Mouse (Mus musculus): Measurements from ENCODE around the gene Gm19345. TPM values are rescaled to one million over a fixed set of nuclear protein-coding genes. Genes with fewer than 3 reads are reported as not detected.

Gene Gm19345
- polyA plus RNA-seq (2015; fragmentation: Nextera tagmentation; extraction: Ambion mirVana), result 0.24 and 0.32 TPM in 2 replicates

DNA sequence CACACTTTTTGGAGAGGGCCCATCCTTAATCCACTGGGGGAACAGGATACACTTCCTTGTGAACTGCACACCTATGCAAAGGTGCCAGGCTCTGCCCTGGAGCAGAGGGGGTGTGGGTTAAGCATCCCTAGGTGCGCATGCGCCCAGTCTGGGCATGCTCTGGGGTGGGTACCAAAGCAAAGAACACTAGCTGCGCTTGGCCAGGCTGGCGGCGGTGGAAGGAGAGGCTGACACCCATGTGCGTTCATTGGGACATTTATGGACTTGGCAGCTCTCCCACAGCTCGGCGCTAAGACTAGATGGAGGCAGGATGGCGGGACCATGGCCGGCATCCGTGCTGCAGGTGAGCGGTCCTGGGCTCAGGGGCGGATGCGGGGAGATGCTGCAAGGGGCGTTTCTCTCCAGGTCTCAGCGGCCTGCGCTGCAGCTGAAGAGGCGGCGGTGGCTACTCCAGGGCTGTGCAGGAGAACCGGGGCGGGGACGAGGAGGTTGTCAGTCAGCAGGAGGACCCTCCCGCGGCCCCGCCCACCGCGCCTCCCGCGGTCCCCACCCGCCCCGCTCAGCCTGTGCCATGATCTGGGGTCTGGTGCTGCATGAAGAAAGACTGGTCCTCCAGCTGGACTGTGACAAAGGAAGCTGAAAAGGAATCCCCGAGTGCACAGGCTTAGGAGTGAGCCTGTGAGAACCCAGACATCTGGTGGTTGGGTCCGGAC lies at the start of gene Gm19345:
TSS of gene Gm19345 (plus strand) at position 146 of the 713 bp plus-strand sequence.

GRCm38 (mm10) chr7:19822604-19823058 lies 29.2 kb upstream of the Gm19345 start, which contains the start of gene Bcl3:
Bcl3 (minus strand) TSS chr7:19822770.

DNA sequence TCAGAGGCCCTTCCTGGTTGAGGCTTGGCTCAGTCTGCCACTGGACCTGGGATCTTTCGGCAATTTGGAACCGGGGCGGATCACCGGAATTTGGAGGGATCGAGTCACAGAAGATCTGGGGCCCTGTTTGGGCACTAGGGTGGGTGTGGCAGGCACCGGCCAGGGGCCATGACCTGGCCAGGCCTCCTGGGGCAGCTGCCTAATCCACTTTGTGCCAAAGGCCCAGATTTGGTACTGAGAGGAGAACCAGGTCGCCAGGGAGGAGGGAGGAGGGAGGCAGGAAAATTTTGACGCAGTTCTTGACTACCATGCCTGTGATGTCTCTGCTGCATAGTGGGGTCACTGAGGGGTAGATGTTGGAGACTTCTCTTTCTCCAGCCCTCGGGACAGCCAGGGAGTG lies 9.4 kb downstream of the Gm19345 start, which contains the start of gene Ceacam16:
TSS of gene Ceacam16 (minus strand) at position 101 of the 400 bp plus-strand sequence.

DNA sequence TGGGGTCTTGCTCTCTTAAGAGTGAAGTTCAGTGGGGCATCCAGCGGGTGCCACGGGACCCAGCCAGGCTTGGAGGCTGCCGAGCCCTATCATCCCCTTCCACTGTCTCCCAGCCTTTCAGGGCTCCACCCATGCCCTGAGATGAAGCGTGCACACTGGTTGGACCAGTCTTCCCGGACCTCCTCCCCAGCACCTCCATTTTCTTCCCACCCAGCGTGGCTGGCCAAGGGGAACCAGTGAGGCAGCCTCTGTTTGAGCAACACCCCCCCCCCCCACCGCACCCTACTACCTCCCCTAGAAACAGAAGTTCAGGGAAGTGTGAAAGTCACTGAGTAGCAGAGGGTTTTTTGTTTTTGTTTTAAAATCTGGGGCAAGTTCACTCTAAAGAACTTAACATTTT lies 36.0 kb downstream of the Gm19345 start, which contains the start of gene Ceacam19:
TSS of gene Ceacam19 (minus strand) at position 117 of the 400 bp plus-strand sequence.

Other genes with a start within 250 kb of the Gm19345 start
- 18.1 and 23.1 TPM in 2 replicates for gene Clasrp, start 247.5 kb upstream of the Gm19345 start, polyA plus RNA-seq (2015; fragmentation: Nextera tagmentation; extraction: Ambion mirVana)
- 4.3 and 6.2 TPM in 2 replicates for gene Relb, start 222.6 kb upstream of the Gm19345 start, polyA plus RNA-seq (2015; fragmentation: Nextera tagmentation; extraction: Ambion mirVana)
- 36.0 and 39.2 TPM in 2 replicates for gene Clptm1, start 187.0 kb upstream of the Gm19345 start, polyA plus RNA-seq (2015; fragmentation: Nextera tagmentation; extraction: Ambion mirVana)
- 6.8 and 9.4 TPM in 2 replicates for gene Apoc2, start 174.1 kb upstream of the Gm19345 start, polyA plus RNA-seq (2015; fragmentation: Nextera tagmentation; extraction: Ambion mirVana)
- gene Gm44805, start 170.6 kb upstream of the Gm19345 start, polyA plus RNA-seq (2015; fragmentation: Nextera tagmentation; extraction: Ambion mirVana), result 0.24 and 0.97 TPM in 2 replicates
- 1.3 and 1.5 TPM in 2 replicates for gene Apoc4, start 170.5 kb upstream of the Gm19345 start, polyA plus RNA-seq (2015; fragmentation: Nextera tagmentation; extraction: Ambion mirVana)
- gene Apoc1, start 159.3 kb upstream of the Gm19345 start, polyA plus RNA-seq (2015; fragmentation: Nextera tagmentation; extraction: Ambion mirVana), result 13.8 and 18.6 TPM in 2 replicates
- 304 and 441 TPM in 2 replicates for gene Apoe, start 152.8 kb upstream of the Gm19345 start, polyA plus RNA-seq (2015; fragmentation: Nextera tagmentation; extraction: Ambion mirVana)
- 96.6 TPM in 2 replicates for gene Tomm40, start 136.6 kb upstream of the Gm19345 start, polyA plus RNA-seq (2015; fragmentation: Nextera tagmentation; extraction: Ambion mirVana)
- gene Nectin2, start 101.5 kb upstream of the Gm19345 start, polyA plus RNA-seq (2015; fragmentation: Nextera tagmentation; extraction: Ambion mirVana), result 21.6 and 27.0 TPM in 2 replicates
- gene Bcam, start 81.0 kb upstream of the Gm19345 start, polyA plus RNA-seq (2015; fragmentation: Nextera tagmentation; extraction: Ambion mirVana), result 35.6 and 45.1 TPM in 2 replicates
- not detected in 2 replicates for gene Cblc, start 55.2 kb upstream of the Gm19345 start, polyA plus RNA-seq (2015; fragmentation: Nextera tagmentation; extraction: Ambion mirVana)
- gene Bcl3, start 29.2 kb upstream of the Gm19345 start, polyA plus RNA-seq (2015; fragmentation: Nextera tagmentation; extraction: Ambion mirVana), result 5.3 and 5.5 TPM in 2 replicates
- gene Ceacam16, start 9.3 kb downstream of the Gm19345 start, polyA plus RNA-seq (2015; fragmentation: Nextera tagmentation; extraction: Ambion mirVana), result 0.52 and 0.93 TPM in 2 replicates
- not detected in 2 replicates for gene Ceacam19, start 36.0 kb downstream of the Gm19345 start, polyA plus RNA-seq (2015; fragmentation: Nextera tagmentation; extraction: Ambion mirVana)
- 5.1 and 7.1 TPM in 2 replicates for gene Pvr, start 69.2 kb downstream of the Gm19345 start, polyA plus RNA-seq (2015; fragmentation: Nextera tagmentation; extraction: Ambion mirVana)
- 0.28 and 0.37 TPM in 2 replicates for gene Igsf23, start 98.8 kb downstream of the Gm19345 start, polyA plus RNA-seq (2015; fragmentation: Nextera tagmentation; extraction: Ambion mirVana)
- gene Ceacam20, start 113.4 kb downstream of the Gm19345 start, polyA plus RNA-seq (2015; fragmentation: Nextera tagmentation; extraction: Ambion mirVana), result not detected in 2 replicates
- gene Nlrp9b, start 139.5 kb downstream of the Gm19345 start, polyA plus RNA-seq (2015; fragmentation: Nextera tagmentation; extraction: Ambion mirVana), result not detected in 2 replicates
- gene Vmn1r91, start 247.7 kb downstream of the Gm19345 start, polyA plus RNA-seq (2015; fragmentation: Nextera tagmentation; extraction: Ambion mirVana), result not detected in 2 replicates